Mouse (Mus musculus): ENCODE data around the gene Rangrf.

- TF ChIP-seq CTCF (IDR thresholded peaks at IDR 0.05; ENCODE audit: control insufficient read depth, insufficient read depth, low read length), result no peak
- no peak for TF ChIP-seq POLR2A (IDR thresholded peaks at IDR 0.05; ENCODE audit: borderline replicate concordance, control insufficient read depth, low read depth, low read length)
These were observed 28.1 kb downstream of the Rangrf start for GRCm38 (mm10) chr11:68946806-68947440.
